Mouse (Mus musculus): ENCODE results near the gene Lrch1. TPM values are rescaled to one million over a fixed set of nuclear protein-coding genes. Genes with fewer than 3 reads are reported as not detected.

The Lrch1 gene
- polyA plus RNA-seq, 1 experiment from 2014 or later: 6.8 TPM

- peak; percentile 7; the same call in 1 of the 2 replicates for ATAC-seq
- H3K4me2 ChIP-seq (ENCODE audit: low read length): no peak overlapping the region
- H3K36me3 ChIP-seq (ENCODE audit: control insufficient read depth, insufficient read depth, low read length): peaks cover 5% of the 10 kb centered on the region; the same call in 1 of the 2 replicates
- WGBS: 42% methylated on average over 17 of the region's 17 CpGs
- peak; percentile 28 for DNase-seq (ENCODE audit: low spot score)
- peaks cover 6% of the 10 kb centered on the region; the same call in 1 of the 2 replicates for H3K4me1 ChIP-seq (ENCODE audit: control insufficient read depth, insufficient read depth, low read length)
- no peaks in the 10 kb centered on the region for H3K27me3 ChIP-seq (replicated peaks; ENCODE audit: control insufficient read depth, insufficient read depth, low read length)
- H3K4me3 ChIP-seq (ENCODE audit: low read depth, low read length): no peak overlapping the region
- H3K9ac ChIP-seq (ENCODE audit: low read length): no peak overlapping the region
- H3K9me3 ChIP-seq (replicated peaks; ENCODE audit: control insufficient read depth, low read length): no peaks in the 10 kb centered on the region
- H3K27ac ChIP-seq (ENCODE audit: low read depth, low read length): no peak overlapping the region; the same call in 1 of the 2 replicates
Measured at GRCm38 (mm10) chr14:74814848-74815789, 132.6 kb downstream of the Lrch1 start.

DNA sequence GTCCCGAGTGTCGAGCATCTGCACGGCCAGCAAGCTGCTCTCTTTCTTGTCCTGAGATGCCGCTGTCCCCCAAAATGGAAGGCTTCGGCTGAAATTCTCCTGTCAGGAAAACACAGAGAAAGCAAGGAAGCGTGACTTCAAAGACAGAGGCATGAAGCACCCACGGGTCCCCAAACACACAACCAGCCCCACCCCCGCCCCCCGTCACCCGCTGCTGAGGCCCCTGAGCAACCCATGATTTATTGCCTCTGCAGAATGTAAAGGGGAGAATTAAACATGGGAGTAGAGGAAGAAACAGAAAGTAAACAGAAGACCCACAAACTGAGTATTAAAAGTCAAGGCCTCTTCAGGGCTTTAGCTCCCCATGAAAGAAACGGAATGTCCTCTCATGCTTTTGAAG, 136.1 kb downstream of the Lrch1 start:
- peaks cover 15% of the 10 kb centered on the region for H3K36me3 ChIP-seq (ENCODE audit: control insufficient read depth, insufficient read depth, low read length)
- WGBS: 88% methylated on average over 11 of the region's 11 CpGs
- no peak overlapping the region for H3K9ac ChIP-seq (ENCODE audit: low read length)
- H3K4me1 ChIP-seq (ENCODE audit: control insufficient read depth, insufficient read depth, low read length): peaks cover 6% of the 10 kb centered on the region; the same call in 1 of the 2 replicates
- H3K9me3 ChIP-seq (replicated peaks; ENCODE audit: control insufficient read depth, low read length): no peaks in the 10 kb centered on the region
- no peak for DNase-seq (ENCODE audit: low spot score)
- no peak overlapping the region for H3K4me2 ChIP-seq (ENCODE audit: low read length)
- no peaks in the 10 kb centered on the region for H3K27me3 ChIP-seq (replicated peaks; ENCODE audit: control insufficient read depth, insufficient read depth, low read length)
- H3K27ac ChIP-seq (ENCODE audit: low read depth, low read length): no peak overlapping the region
- no peak overlapping the region for H3K4me3 ChIP-seq (ENCODE audit: low read depth, low read length)
- no peak for ATAC-seq

- Histone ChIP-seq H3K9ac (ENCODE audit: low read length) (no peak overlapping the region), H3K27ac (ENCODE audit: low read depth, low read length) (no peak overlapping the region), H3K4me1 (ENCODE audit: control insufficient read depth, insufficient read depth, low read length) (peaks cover 8% of the 10 kb centered on the region), H3K36me3 (ENCODE audit: control insufficient read depth, insufficient read depth, low read length) (peaks cover 7% of the 10 kb centered on the region; the same call in 1 of the 2 replicates), H3K4me2 (ENCODE audit: low read length) (no peak overlapping the region), H3K27me3 (replicated peaks; ENCODE audit: control insufficient read depth, insufficient read depth, low read length) (no peaks in the 10 kb centered on the region), H3K4me3 (ENCODE audit: low read depth, low read length) (no peak overlapping the region), H3K9me3 (replicated peaks; ENCODE audit: control insufficient read depth, low read length) (0 out of 2 replicates have a peak, but pooled peaks cover 5% of the 10 kb centered on the region)
- DNase-seq (ENCODE audit: low spot score) (no peak), ATAC-seq (no peak)
- WGBS: 64% methylated on average over 1 of the region's 1 CpGs
Measured at GRCm38 (mm10) chr14:74801961-74802360, 145.7 kb downstream of the Lrch1 start.

- Histone ChIP-seq H3K4me2 (ENCODE audit: low read length) (no peak overlapping the region), H3K9ac (ENCODE audit: low read length) (no peak overlapping the region), H3K4me3 (ENCODE audit: low read depth, low read length) (no peak overlapping the region), H3K27me3 (replicated peaks; ENCODE audit: control insufficient read depth, insufficient read depth, low read length) (no peaks in the 10 kb centered on the region), H3K4me1 (ENCODE audit: control insufficient read depth, insufficient read depth, low read length) (peaks cover 8% of the 10 kb centered on the region), H3K36me3 (ENCODE audit: control insufficient read depth, insufficient read depth, low read length) (no peaks in the 10 kb centered on the region), H3K27ac (ENCODE audit: low read depth, low read length) (peak overlapping the region; percentile 44), H3K9me3 (replicated peaks; ENCODE audit: control insufficient read depth, low read length) (0 out of 2 replicates have a peak, but pooled peaks cover 5% of the 10 kb centered on the region)
- peak; percentile 79 for ATAC-seq
- WGBS: 51% methylated on average over 16 of the region's 16 CpGs
- DNase-seq (ENCODE audit: low spot score): peak; percentile 65
Measured at GRCm38 (mm10) chr14:74798063-74798890, 149.4 kb downstream of the Lrch1 start.

DNA sequence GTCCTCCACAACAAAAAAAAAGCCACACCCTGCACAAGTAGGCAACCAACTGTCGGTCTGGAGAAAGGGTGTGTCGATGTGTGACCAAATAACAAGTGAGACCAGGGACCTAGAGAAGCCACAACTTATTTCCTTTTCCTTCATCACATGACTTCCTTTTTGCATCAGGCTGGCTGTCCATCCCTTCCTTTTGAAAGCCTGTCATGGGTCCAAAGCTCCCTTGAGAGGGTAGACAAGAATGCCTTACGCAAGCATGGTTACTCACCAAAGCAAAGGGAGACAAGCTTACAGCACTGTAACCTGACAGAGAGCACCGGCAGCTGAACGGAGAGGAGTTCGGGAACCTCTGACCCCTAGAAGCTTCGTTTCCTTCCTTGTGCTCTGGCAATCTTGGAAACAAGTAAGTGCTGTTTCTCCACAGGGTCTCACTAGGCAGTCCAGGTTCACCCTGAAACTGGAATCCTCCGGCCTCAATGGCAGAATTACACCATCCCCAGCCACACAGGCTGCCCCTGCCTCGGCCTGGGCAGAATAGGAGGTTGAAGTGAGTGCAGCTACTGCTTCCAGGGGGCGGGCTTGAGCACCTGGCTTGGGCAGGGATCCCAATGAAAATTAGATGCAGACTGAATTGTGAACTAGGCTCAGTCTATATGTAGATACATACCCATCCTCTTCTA, 150.2 kb downstream of the Lrch1 start:
- H3K27me3 ChIP-seq (replicated peaks; ENCODE audit: control insufficient read depth, insufficient read depth, low read length): no peaks in the 10 kb centered on the region
- H3K9ac ChIP-seq (ENCODE audit: low read length): no peak overlapping the region
- H3K36me3 ChIP-seq (ENCODE audit: control insufficient read depth, insufficient read depth, low read length): no peaks in the 10 kb centered on the region
- H3K4me3 ChIP-seq (ENCODE audit: low read depth, low read length): no peak overlapping the region
- 84% methylated on average over 10 of the region's 10 CpGs for WGBS
- ATAC-seq (peak; percentile 54), DNase-seq (ENCODE audit: low spot score) (no peak)
- H3K27ac ChIP-seq (ENCODE audit: low read depth, low read length): peak overlapping the region; percentile 44
- H3K9me3 ChIP-seq (replicated peaks; ENCODE audit: control insufficient read depth, low read length): 0 out of 2 replicates have a peak, but pooled peaks cover 5% of the 10 kb centered on the region
- H3K4me1 ChIP-seq (ENCODE audit: control insufficient read depth, insufficient read depth, low read length): peaks cover 8% of the 10 kb centered on the region
- no peak overlapping the region for H3K4me2 ChIP-seq (ENCODE audit: low read length)

DNA sequence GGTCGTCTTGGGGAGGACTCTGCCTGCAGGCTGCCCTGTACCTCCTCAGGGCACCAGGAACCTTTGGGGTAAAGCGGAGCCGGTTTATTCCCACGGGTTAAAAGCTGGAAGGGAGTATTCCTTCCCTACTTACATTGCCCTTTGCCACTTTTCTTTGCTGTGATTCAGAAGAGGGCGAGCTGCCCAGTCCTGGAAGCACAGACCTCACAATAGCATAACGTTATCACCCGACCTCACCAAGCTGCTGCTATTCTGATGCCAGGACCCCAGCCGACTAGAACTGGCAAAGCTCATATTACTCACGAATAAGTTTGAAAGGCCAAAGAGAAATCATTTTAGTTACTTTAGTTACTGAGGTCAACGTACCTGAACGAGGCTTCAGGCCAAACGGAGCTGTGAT, 152.7 kb downstream of the Lrch1 start:
- Histone ChIP-seq H3K9ac (ENCODE audit: low read length) (no peak overlapping the region), H3K36me3 (ENCODE audit: control insufficient read depth, insufficient read depth, low read length) (no peaks in the 10 kb centered on the region), H3K27me3 (replicated peaks; ENCODE audit: control insufficient read depth, insufficient read depth, low read length) (no peaks in the 10 kb centered on the region), H3K27ac (ENCODE audit: low read depth, low read length) (no peak overlapping the region), H3K4me2 (ENCODE audit: low read length) (no peak overlapping the region), H3K9me3 (replicated peaks; ENCODE audit: control insufficient read depth, low read length) (no peaks in the 10 kb centered on the region), H3K4me3 (ENCODE audit: low read depth, low read length) (no peak overlapping the region), H3K4me1 (ENCODE audit: control insufficient read depth, insufficient read depth, low read length) (peaks cover 8% of the 10 kb centered on the region)
- ATAC-seq: no peak
- 70% methylated on average over 12 of the region's 12 CpGs for WGBS
- DNase-seq (ENCODE audit: low spot score): no peak

- no peaks in the 10 kb centered on the region for H3K9me3 ChIP-seq (replicated peaks; ENCODE audit: control insufficient read depth, low read length)
- H3K27me3 ChIP-seq (replicated peaks; ENCODE audit: control insufficient read depth, insufficient read depth, low read length): no peaks in the 10 kb centered on the region
- no peaks in the 10 kb centered on the region for H3K36me3 ChIP-seq (ENCODE audit: control insufficient read depth, insufficient read depth, low read length)
- no peak overlapping the region for H3K27ac ChIP-seq (ENCODE audit: low read depth, low read length)
- no peak overlapping the region for H3K9ac ChIP-seq (ENCODE audit: low read length)
- WGBS: 86% methylated on average over 6 of the region's 6 CpGs
- DNase-seq (ENCODE audit: low spot score) (no peak), ATAC-seq (no peak)
- no peak overlapping the region for H3K4me3 ChIP-seq (ENCODE audit: low read depth, low read length)
- peaks cover 3% of the 10 kb centered on the region for H3K4me1 ChIP-seq (ENCODE audit: control insufficient read depth, insufficient read depth, low read length)
- H3K4me2 ChIP-seq (ENCODE audit: low read length): no peak overlapping the region
Measured at GRCm38 (mm10) chr14:74792793-74793192, 154.9 kb downstream of the Lrch1 start.

GRCm38 (mm10) chr14:74790535-74790934, 157.1 kb downstream of the Lrch1 start:
- DNase-seq (ENCODE audit: low spot score): no peak
- Histone ChIP-seq H3K4me3 (ENCODE audit: low read depth, low read length) (no peak overlapping the region), H3K4me2 (ENCODE audit: low read length) (no peak overlapping the region), H3K4me1 (ENCODE audit: control insufficient read depth, insufficient read depth, low read length) (no peaks in the 10 kb centered on the region), H3K9ac (ENCODE audit: low read length) (no peak overlapping the region), H3K27ac (ENCODE audit: low read depth, low read length) (no peak overlapping the region), H3K9me3 (replicated peaks; ENCODE audit: control insufficient read depth, low read length) (no peaks in the 10 kb centered on the region), H3K27me3 (replicated peaks; ENCODE audit: control insufficient read depth, insufficient read depth, low read length) (no peaks in the 10 kb centered on the region), H3K36me3 (ENCODE audit: control insufficient read depth, insufficient read depth, low read length) (peaks cover 5% of the 10 kb centered on the region)
- WGBS: 76% methylated on average over 5 of the region's 5 CpGs
- no peak for ATAC-seq
